Mouse (Mus musculus): ENCODE measurements around the gene Sidt2. TPM values are rescaled to one million over a fixed set of nuclear protein-coding genes. Genes with fewer than 3 reads are reported as not detected.

The Sidt2 gene
- total and polyA plus RNA-seq, 2 experiments from 2014 or later: 51.6 to 126 TPM

- no peak overlapping the region for H3K4me3 ChIP-seq (ENCODE audit: low read length)
- peaks cover 58% of the 10 kb centered on the region for H3K36me3 ChIP-seq (ENCODE audit: insufficient read depth, low read length)
- no peak for TF ChIP-seq CTCF (IDR thresholded peaks at IDR 0.05; ENCODE audit: low read depth)
- DNase-seq (ENCODE audit: low spot score) (no peak), ATAC-seq (no peak)
- H3K9me3 ChIP-seq (ENCODE audit: low read length): no peaks in the 10 kb centered on the region
- H3K4me1 ChIP-seq (ENCODE audit: insufficient read depth, low read length): no peaks in the 10 kb centered on the region
- H3K4me2 ChIP-seq (ENCODE audit: low read depth, low read length): no peak overlapping the region
- no peaks in the 10 kb centered on the region for H3K27me3 ChIP-seq (ENCODE audit: insufficient read depth, low read length)
- no peak overlapping the region for H3K27ac ChIP-seq
- no peak overlapping the region for H3K9ac ChIP-seq (replicated peaks; ENCODE audit: low read length)
Measured at GRCm38 (mm10) chr9:45893681-45894080, 61.4 kb downstream of the Sidt2 start.

Small RNAs within 50 kb of the gene (microRNA-seq; reads per million reads assigned to microRNA genes)
- 0 to 0.35 reads per million in 2 experiments for gene Mir7087

Other genes with a start within 250 kb of the Sidt2 start
- 13.7 and 24.6 TPM in 2 replicates for gene Cep164, start 126.6 kb downstream of the Sidt2 start, total RNA-seq (2014; rRNA removed)
- gene Cep164, start 126.6 kb downstream of the Sidt2 start, polyA plus RNA-seq (2015; fragmentation: Nextera tagmentation; extraction: Ambion mirVana): 14.2 and 14.3 TPM in 2 replicates
- 77.0 and 92.0 TPM in 2 replicates for gene Bace1, start 116.7 kb downstream of the Sidt2 start, total RNA-seq (2014; rRNA removed)
- 39.3 TPM in 2 replicates for gene Bace1, start 116.7 kb downstream of the Sidt2 start, polyA plus RNA-seq (2015; fragmentation: Nextera tagmentation; extraction: Ambion mirVana)
- gene Pcsk7, start 48.8 kb downstream of the Sidt2 start, total RNA-seq (2014; rRNA removed): 23.5 and 33.9 TPM in 2 replicates
- gene Pcsk7, start 48.8 kb downstream of the Sidt2 start, polyA plus RNA-seq (2015; fragmentation: Nextera tagmentation; extraction: Ambion mirVana): 18.1 and 22.1 TPM in 2 replicates
- 51.9 and 55.4 TPM in 2 replicates for gene Rnf214, start 48.3 kb downstream of the Sidt2 start, total RNA-seq (2014; rRNA removed)
- gene Rnf214, start 48.3 kb downstream of the Sidt2 start, polyA plus RNA-seq (2015; fragmentation: Nextera tagmentation; extraction: Ambion mirVana): 70.3 and 77.7 TPM in 2 replicates
- gene Tagln, start 19.2 kb downstream of the Sidt2 start, total RNA-seq (2014; rRNA removed): 4.4 and 5.2 TPM in 2 replicates
- gene Tagln, start 19.2 kb downstream of the Sidt2 start, polyA plus RNA-seq (2015; fragmentation: Nextera tagmentation; extraction: Ambion mirVana): 3.5 and 4.0 TPM in 2 replicates
- 137 and 186 TPM in 2 replicates for gene Pafah1b2, start 57.4 kb upstream of the Sidt2 start, total RNA-seq (2014; rRNA removed)
- gene Pafah1b2, start 57.4 kb upstream of the Sidt2 start, polyA plus RNA-seq (2015; fragmentation: Nextera tagmentation; extraction: Ambion mirVana): 222 and 243 TPM in 2 replicates
- 32.3 and 37.1 TPM in 2 replicates for gene Sik3, start 57.6 kb upstream of the Sidt2 start, total RNA-seq (2014; rRNA removed)
- 12.5 and 12.6 TPM in 2 replicates for gene Sik3, start 57.6 kb upstream of the Sidt2 start, polyA plus RNA-seq (2015; fragmentation: Nextera tagmentation; extraction: Ambion mirVana)